Mouse (Mus musculus): ENCODE results near the gene Hdhd5.

- no peak for TF ChIP-seq UBTF (IDR thresholded peaks at IDR 0.05; ENCODE audit: borderline replicate concordance, insufficient read depth, low read depth, low read length)
- TF ChIP-seq ZNF384 (IDR thresholded peaks at IDR 0.05; ENCODE audit: low read depth, low read length): no peak
Observed at GRCm38 (mm10) chr6:120505531-120505930, 25.6 kb downstream of the Hdhd5 start.
